ENCODE assay signal across 24 mouse cellular contexts in genomic region chr9:48771504-48771903, GRCm38 (mm10).
DNase-seq lines count a peak whose midpoint lies in the region; ATAC-seq and TF ChIP-seq lines count a peak whose summit lies in the region.
"Had no signal": no experiment of that assay in that cellular context is flagged by ENCODE, and none has a peak within 500 bp of the region (broad histone marks: within the 10 kb centered on the region; RNA-seq: fewer than 3 reads in every experiment).

No protein-coding gene starts in this region.

- intact Hi-C loops in left cerebral cortex, adult 2 months (cut with DNase I): no loop called here
- intact Hi-C loops in left cerebral cortex, postnatal 14 days (cut with DNase I): no loop called here

- H3K4me3 ChIP-seq in left cerebral cortex, adult 2 months: no peak overlapping the region
- H3K4me3 ChIP-seq: embryonic facial prominence, embryonic 10.5 days; embryonic facial prominence, embryonic 13.5 days; erythroblast, embryonic 14.5 days; forebrain, embryonic 13.5 days; hindbrain, embryonic 12.5 days; hindbrain, embryonic 15.5 days had no signal

- DNase-seq in left cerebral cortex, adult 2 months (ENCODE audit: extremely low spot score in 1 of 2, low spot score in 2 of 2): no peak
- no peak for DNase-seq in left cerebral cortex, postnatal 14 days (ENCODE audit: low spot score in 2 of 2)
- no peak for DNase-seq in urinary bladder, postnatal 4 days (ENCODE audit: low spot score in 2 of 2)
- DNase-seq in lung, postnatal 4 days: no peak
- DNase-seq: adrenal gland, adult 8-10 months; adrenal gland, postnatal 25 days; cerebellum, adult 11-12 months; cerebellum, adult 8-10 months; cerebellum, postnatal 10 days; cerebellum, postnatal 36 days; embryo, embryonic 11 days; gastrocnemius, postnatal 10 days; gastrocnemius, postnatal 36 days; heart, adult 11 months had no signal

- peak; percentile 66 for ATAC-seq in granulocyte monocyte progenitor cell, adult 5-6 weeks (replicated peaks; ENCODE audit: poor library complexity, severe bottlenecking)
- peak; percentile 31; the same call in 1 of the 2 replicates for ATAC-seq in megakaryocyte, adult 5-6 weeks (ENCODE audit: poor library complexity, severe bottlenecking)
- ATAC-seq: CD4-positive, CD25-positive, alpha-beta regulatory T cell, adult 4 months; forebrain, embryonic 13.5 days; forebrain, embryonic 16.5 days had no signal

- peak overlapping the region; percentile 66; the same call in 1 of the 2 replicates for H3K27ac ChIP-seq in left cerebral cortex, adult 2 months
- H3K27ac ChIP-seq: embryonic facial prominence, embryonic 10.5 days; embryonic facial prominence, embryonic 13.5 days; forebrain, embryonic 13.5 days; hindbrain, embryonic 12.5 days; hindbrain, embryonic 15.5 days had no signal

- TF ChIP-seq CTCF in left cerebral cortex, adult 2 months (IDR thresholded peaks at IDR 0.05): no peak
